ENCODE assay signal across 9 mouse cellular contexts in the genomic region with DNA sequence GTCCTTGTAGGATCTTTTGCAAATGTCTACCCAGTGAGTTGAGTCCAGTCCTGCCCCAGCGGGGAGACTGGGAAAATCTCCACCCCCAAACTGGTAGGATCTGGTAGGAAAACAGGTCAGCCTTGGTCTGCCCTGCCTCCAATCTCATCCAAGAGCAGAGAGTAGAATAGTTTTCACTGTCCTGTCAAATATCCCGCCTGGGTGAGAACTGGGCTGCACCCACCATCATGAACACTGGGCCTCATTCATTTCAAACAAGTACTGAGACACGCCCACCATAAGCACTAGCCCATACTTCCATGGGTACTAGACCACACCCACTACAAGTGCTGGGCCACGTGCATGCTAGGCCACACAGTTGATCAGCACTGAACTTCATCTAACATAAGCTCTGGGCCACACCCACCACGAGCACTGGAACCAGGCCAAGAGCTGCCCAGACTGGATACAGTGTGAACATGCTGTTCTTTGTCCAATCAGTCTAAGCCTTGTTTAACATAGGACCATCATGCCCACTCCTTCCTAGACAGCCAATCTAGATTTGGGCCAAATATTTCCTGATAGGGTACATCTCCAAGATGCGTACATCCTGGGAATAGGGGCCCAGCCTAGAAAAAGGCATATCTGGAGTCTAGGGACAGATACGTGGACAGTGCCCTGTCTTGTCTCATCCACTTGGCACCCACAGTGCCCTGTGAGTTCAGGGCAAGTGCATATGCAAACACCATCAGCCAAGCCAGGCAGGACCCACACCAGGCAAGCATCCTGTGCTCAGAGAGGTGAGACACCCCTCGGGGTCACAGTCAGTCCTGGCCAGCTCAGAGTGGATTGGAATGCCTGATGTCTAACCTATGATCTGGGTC. TPM values are rescaled to one million over a fixed set of nuclear protein-coding genes. Genes with fewer than 3 reads are reported as not detected.
DNase-seq lines count a peak whose midpoint lies in the region; ATAC-seq lines count a peak whose summit lies in the region.
"Had no signal": no experiment of that assay in that cellular context is flagged by ENCODE, and none has a peak within 500 bp of the region (broad histone marks: within the 10 kb centered on the region; RNA-seq: fewer than 3 reads in every experiment).

No protein-coding gene starts in this region.

- H3K4me2 ChIP-seq in midbrain, embryonic 14.5 days (ENCODE audit: low read length): no peak overlapping the region
- no peak overlapping the region for H3K4me2 ChIP-seq in midbrain, embryonic 16.5 days (ENCODE audit: low read length)
- H3K4me2 ChIP-seq in stomach, embryonic 14.5 days (replicated peaks; ENCODE audit: low read depth, low read length): no peak overlapping the region
- H3K4me2 ChIP-seq: hindbrain, embryonic 12.5 days had no signal

- no peaks in the 10 kb centered on the region for H3K9me3 ChIP-seq in midbrain, embryonic 14.5 days (ENCODE audit: control insufficient read depth, low read length)
- H3K9me3 ChIP-seq in midbrain, embryonic 16.5 days (replicated peaks; ENCODE audit: control insufficient read depth, low read length, poor library complexity, severe bottlenecking): no peaks in the 10 kb centered on the region
- no peaks in the 10 kb centered on the region for H3K9me3 ChIP-seq in stomach, embryonic 14.5 days (ENCODE audit: control insufficient read depth, low read depth, low read length)
- H3K9me3 ChIP-seq: hindbrain, embryonic 12.5 days had no signal

- no peak overlapping the region for H3K4me3 ChIP-seq in midbrain, embryonic 14.5 days (replicated peaks; ENCODE audit: low read depth, low read length)
- no peak overlapping the region for H3K4me3 ChIP-seq in midbrain, embryonic 16.5 days (ENCODE audit: low read depth, low read length)
- no peak overlapping the region for H3K4me3 ChIP-seq in stomach, embryonic 14.5 days (ENCODE audit: low read depth, low read length)
- H3K4me3 ChIP-seq: hindbrain, embryonic 12.5 days had no signal

- H3K27ac ChIP-seq in midbrain, embryonic 14.5 days (replicated peaks; ENCODE audit: low read depth, low read length): no peak overlapping the region
- no peak overlapping the region for H3K27ac ChIP-seq in midbrain, embryonic 16.5 days (ENCODE audit: low read length)
- H3K27ac ChIP-seq in stomach, embryonic 14.5 days (ENCODE audit: low read length): no peak overlapping the region
- H3K27ac ChIP-seq: hindbrain, embryonic 12.5 days had no signal

- WGBS in midbrain, embryonic 14.5 days: 76% methylated on average over 8 of the region's 8 CpGs
- WGBS in midbrain, embryonic 16.5 days: 79% methylated on average over 8 of the region's 8 CpGs
- 65% methylated on average over 8 of the region's 8 CpGs for WGBS in stomach, embryonic 14.5 days

- peak; percentile 42 to 44 for DNase-seq in cerebellum, postnatal 10 days
- no peak for DNase-seq in cerebellum, adult 18-20 months
- peak; percentile 19 for DNase-seq in midbrain, embryonic 14.5 days
- peak; percentile 67 to 79 for DNase-seq in heart, postnatal 14 days
- no peak for DNase-seq in cerebellum, postnatal 14 days
- no peak for DNase-seq in adrenal gland, adult 18-20 months (ENCODE audit: low spot score in 2 of 2)

- intact Hi-C loops in heart, postnatal 14 days (cut with DNase I): no loop called here

- no peak for ATAC-seq in midbrain, embryonic 14.5 days (ENCODE audit: low FRiP score, low TSS enrichment)
- ATAC-seq in midbrain, embryonic 16.5 days: no peak
- ATAC-seq in stomach, embryonic 14.5 days (ENCODE audit: insufficient number of reproducible peaks, insufficient read depth, low FRiP score, low read depth): peak; percentile 68

- H3K9ac ChIP-seq in midbrain, embryonic 14.5 days (replicated peaks; ENCODE audit: low read length): no peak overlapping the region
- no peak overlapping the region for H3K9ac ChIP-seq in midbrain, embryonic 16.5 days (ENCODE audit: low read depth, low read length)
- H3K9ac ChIP-seq in stomach, embryonic 14.5 days (replicated peaks; ENCODE audit: low read depth, low read length): no peak overlapping the region
- H3K9ac ChIP-seq: hindbrain, embryonic 12.5 days had no signal

- no peaks in the 10 kb centered on the region for H3K27me3 ChIP-seq in midbrain, embryonic 14.5 days (ENCODE audit: control insufficient read depth, insufficient read depth, low read length)
- H3K27me3 ChIP-seq in midbrain, embryonic 16.5 days (ENCODE audit: control insufficient read depth, insufficient read depth, low read depth, low read length): no peaks in the 10 kb centered on the region
- no peaks in the 10 kb centered on the region for H3K27me3 ChIP-seq in stomach, embryonic 14.5 days (ENCODE audit: control insufficient read depth, insufficient read depth, low read length)

- no peaks in the 10 kb centered on the region for H3K36me3 ChIP-seq in midbrain, embryonic 14.5 days (ENCODE audit: control insufficient read depth, insufficient read depth, low read length)
- H3K36me3 ChIP-seq in midbrain, embryonic 16.5 days (ENCODE audit: control insufficient read depth, insufficient read depth, low read length): no peaks in the 10 kb centered on the region
- H3K36me3 ChIP-seq in stomach, embryonic 14.5 days (ENCODE audit: control insufficient read depth, insufficient read depth, low read length): no peaks in the 10 kb centered on the region
- H3K36me3 ChIP-seq: hindbrain, embryonic 12.5 days had no signal

- no peaks in the 10 kb centered on the region for H3K4me1 ChIP-seq in midbrain, embryonic 14.5 days (ENCODE audit: control insufficient read depth, insufficient read depth, low read length)
- no peaks in the 10 kb centered on the region for H3K4me1 ChIP-seq in midbrain, embryonic 16.5 days (ENCODE audit: control insufficient read depth, insufficient read depth, low read length)
- H3K4me1 ChIP-seq in stomach, embryonic 14.5 days (ENCODE audit: control insufficient read depth, insufficient read depth, low read length): no peaks in the 10 kb centered on the region
- H3K4me1 ChIP-seq: hindbrain, embryonic 12.5 days had no signal

RNA-seq across cellular contexts. Expression of a gene that starts 56.2 kb away (rescaled TPM):
- 1.0 and 1.1 TPM in 2 replicates for polyA plus RNA-seq in midbrain, embryonic 14.5 days (2014; fragmentation: Nextera tagmentation; extraction: Ambion mirVana)
- polyA plus RNA-seq in midbrain, embryonic 16.5 days (2015; fragmentation: Nextera tagmentation; extraction: Ambion mirVana): 1.7 and 2.4 TPM in 2 replicates
- total RNA-seq in heart, postnatal 14 days (2021): under 1 TPM; 0.12 to 0.41 TPM
- 3.1 and 3.4 TPM in 2 replicates for polyA plus RNA-seq in stomach, embryonic 14.5 days (2014; fragmentation: Nextera tagmentation; extraction: Ambion mirVana)
- total RNA-seq in adrenal gland, adult 18-20 months (2021): 1 to 10 TPM; 1.9 to 2.7 TPM

Comparison
In these comparisons a context has a peak if more than half of its experiments do, and no peak if none do; other contexts are left out.
1. DNase-seq: peak in cerebellum, postnatal 10 days (2 of 2), midbrain, embryonic 14.5 days (single experiment) and heart, postnatal 14 days (2 of 2); none in cerebellum, adult 18-20 months (0 of 2), cerebellum, postnatal 14 days (0 of 2) and adrenal gland, adult 18-20 months (0 of 2).